Mouse (Mus musculus): ENCODE measurements around the gene Vmn1r199.
A peak's percentile ranks its signal among the peaks of the same experiment; 100 is the strongest.
"Not testable (repeated sequence)": the region's sequence is repeated elsewhere in the genome, so short reads cannot be mapped to it uniquely, and the experiment has no call there.

Vmn1r199 gene

GRCm38 (mm10) chr13:22379518-22379917 is at the start of gene Vmn1r199:
Gene Vmn1r199, plus strand, starts transcription at chr13:22379818.
- DNase-seq (ENCODE audit: low spot score): no peak

GRCm38 (mm10) chr13:22333269-22333668 is 46.3 kb upstream of the Vmn1r199 start:
- no peak for DNase-seq (ENCODE audit: low spot score)

- no peak for DNase-seq (ENCODE audit: low spot score)
Measured at GRCm38 (mm10) chr13:22335565-22335964, 44.1 kb upstream of the Vmn1r199 start.

- DNase-seq (ENCODE audit: low spot score): no peak
Measured at GRCm38 (mm10) chr13:22350064-22350463, 29.6 kb upstream of the Vmn1r199 start, which contains the start of gene Vmn1r198. Gene Vmn1r198, plus strand, starts transcription at chr13:22350364.

GRCm38 (mm10) chr13:22350813-22351212 is 28.8 kb upstream of the Vmn1r199 start:
- no peak for DNase-seq (ENCODE audit: low spot score)

- not testable (repeated sequence) for DNase-seq (ENCODE audit: low spot score)
Measured at GRCm38 (mm10) chr13:22381128-22381527, 1.5 kb downstream of the Vmn1r199 start.

GRCm38 (mm10) chr13:22383401-22383800 is 3.8 kb downstream of the Vmn1r199 start:
- DNase-seq (ENCODE audit: low spot score): no peak

- DNase-seq (ENCODE audit: low spot score): no peak
Measured at GRCm38 (mm10) chr13:22387050-22387449, 7.4 kb downstream of the Vmn1r199 start.

- peak; percentile 49 for DNase-seq (ENCODE audit: low spot score)
Measured at GRCm38 (mm10) chr13:22390073-22390472, 10.5 kb downstream of the Vmn1r199 start, which contains the start of gene Vmn1r200. Gene Vmn1r200, plus strand, starts transcription at chr13:22390373.

GRCm38 (mm10) chr13:22402978-22403377 is 23.4 kb downstream of the Vmn1r199 start:
- DNase-seq (ENCODE audit: low spot score): no peak

Data from embryo, embryonic 10 days (tissue).